Comparison of ENCODE assay signal across 23 mouse cellular contexts in the genomic region with DNA sequence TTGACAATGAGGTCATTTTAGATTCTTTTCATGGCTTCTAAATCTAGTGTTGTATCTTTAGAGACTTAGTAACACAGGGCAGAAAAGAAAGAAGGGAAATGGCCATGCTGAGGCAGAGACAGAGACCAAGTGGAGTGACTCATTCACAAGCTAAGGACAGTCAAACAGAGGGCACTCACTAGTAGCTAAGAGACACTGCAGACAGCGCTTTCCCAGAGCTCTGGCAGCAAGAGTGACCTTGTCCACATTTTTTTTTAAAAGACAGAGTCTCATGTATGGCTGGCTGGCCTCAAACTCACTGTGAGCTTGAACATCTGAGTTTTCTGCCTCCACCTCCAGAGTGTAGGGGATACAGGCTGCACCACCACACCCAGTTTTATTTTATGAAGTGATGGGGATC. TPM values are rescaled to one million over a fixed set of nuclear protein-coding genes. Genes with fewer than 3 reads are reported as not detected.
DNase-seq lines count a peak whose midpoint lies in the region; ATAC-seq and TF ChIP-seq lines count a peak whose summit lies in the region.
"Had no signal": no experiment of that assay in that cellular context is flagged by ENCODE, and none has a peak within 500 bp of the region (broad histone marks: within the 10 kb centered on the region; RNA-seq: fewer than 3 reads in every experiment).

No protein-coding gene starts in this region.

- no peaks in the 10 kb centered on the region for H3K36me3 ChIP-seq in heart, embryonic 10.5 days
- H3K36me3 ChIP-seq in heart, adult 2 months (ENCODE audit: control insufficient read depth, insufficient read depth, low read length): no peaks in the 10 kb centered on the region
- no peaks in the 10 kb centered on the region for H3K36me3 ChIP-seq in lung, postnatal 0 days (ENCODE audit: insufficient read depth, low read length)
- peaks cover 0 to 7% of the 10 kb centered on the region in 2 experiments; a peak in 2 of 4 replicates for H3K36me3 ChIP-seq in MEL (ENCODE audit: control insufficient read depth in 1 of 2, insufficient read depth in 2 of 2, low read length in 2 of 2)
- no peaks in the 10 kb centered on the region for H3K36me3 ChIP-seq in midbrain, embryonic 15.5 days (replicated peaks)
- H3K36me3 ChIP-seq: embryonic facial prominence, embryonic 15.5 days; heart, embryonic 15.5 days; hindbrain, embryonic 13.5 days; lung, embryonic 15.5 days had no signal

- ATAC-seq in lung, postnatal 0 days: no peak
- ATAC-seq in midbrain, embryonic 15.5 days (replicated peaks): no peak
- ATAC-seq: activated CD4-positive, CD25-positive, alpha-beta regulatory T cell, adult 4 months; forebrain, embryonic 13.5 days; intestine, embryonic 16.5 days had no signal

- H3K4me2 ChIP-seq in lung, postnatal 0 days (replicated peaks; ENCODE audit: low read depth, low read length): no peak overlapping the region
- no peak overlapping the region for H3K4me2 ChIP-seq in midbrain, embryonic 15.5 days
- H3K4me2 ChIP-seq: embryonic facial prominence, embryonic 15.5 days; forebrain, embryonic 13.5 days; heart, embryonic 15.5 days; hindbrain, embryonic 13.5 days; lung, embryonic 15.5 days had no signal

- H3K9ac ChIP-seq in heart, adult 2 months (ENCODE audit: low read depth, low read length): no peak overlapping the region
- no peak overlapping the region for H3K9ac ChIP-seq in lung, postnatal 0 days (replicated peaks; ENCODE audit: low read depth)
- H3K9ac ChIP-seq in MEL (ENCODE audit: control insufficient read depth, low read depth, low read length, poor library complexity, severe bottlenecking): no peak overlapping the region
- H3K9ac ChIP-seq in midbrain, embryonic 15.5 days: no peak overlapping the region
- H3K9ac ChIP-seq: embryonic facial prominence, embryonic 15.5 days; forebrain, embryonic 13.5 days; heart, embryonic 15.5 days; hindbrain, embryonic 13.5 days; lung, embryonic 15.5 days had no signal

- TF ChIP-seq RAD21 in MEL (IDR thresholded peaks at IDR 0.05; ENCODE audit: low read depth, low read length): no peak

- TF ChIP-seq CTCF in heart, adult 2 months (IDR thresholded peaks at IDR 0.05): no peak
- no peak for TF ChIP-seq CTCF in lung, postnatal 0 days (IDR thresholded peaks at IDR 0.05)
- no peak for TF ChIP-seq CTCF in MEL (IDR thresholded peaks at IDR 0.05 in 2 of 3, conservative IDR thresholded peaks at IDR 0.05 in 1 of 3; ENCODE audit: control insufficient read depth in 1 of 3, insufficient read depth in 1 of 3, low read depth in 2 of 3, low read length in 3 of 3, poor library complexity in 1 of 3, severe bottlenecking in 1 of 3)
- no peak for TF ChIP-seq CTCF in embryonic fibroblast, embryonic 13.5 days (IDR thresholded peaks at IDR 0.05; ENCODE audit: borderline replicate concordance, insufficient read depth, low read length)

- H3K4me3 ChIP-seq in heart, embryonic 10.5 days: no peak overlapping the region
- H3K4me3 ChIP-seq in heart, adult 2 months: no peak overlapping the region
- H3K4me3 ChIP-seq in lung, postnatal 0 days (ENCODE audit: low read depth, low read length): no peak overlapping the region
- H3K4me3 ChIP-seq in MEL (ENCODE audit: control insufficient read depth in 1 of 2, insufficient read depth in 1 of 2, low read depth in 2 of 2, low read length in 2 of 2): no peak overlapping the region
- no peak overlapping the region for H3K4me3 ChIP-seq in embryonic fibroblast, embryonic 13.5 days (ENCODE audit: insufficient read depth, low read length)
- H3K4me3 ChIP-seq in midbrain, embryonic 15.5 days: no peak overlapping the region
- H3K4me3 ChIP-seq: embryonic facial prominence, embryonic 15.5 days; forebrain, embryonic 13.5 days; heart, embryonic 15.5 days; hindbrain, embryonic 13.5 days; lung, embryonic 15.5 days had no signal

- 0 out of 2 replicates have a peak, but pooled peaks cover 4% of the 10 kb centered on the region for H3K27me3 ChIP-seq in heart, embryonic 10.5 days (ENCODE audit: insufficient read depth, poor library complexity, severe bottlenecking)
- no peaks in the 10 kb centered on the region for H3K27me3 ChIP-seq in heart, adult 2 months (ENCODE audit: control insufficient read depth, insufficient read depth, low read length)
- H3K27me3 ChIP-seq in lung, postnatal 0 days (replicated peaks; ENCODE audit: insufficient read depth, low read length): no peaks in the 10 kb centered on the region
- H3K27me3 ChIP-seq in MEL (ENCODE audit: control insufficient read depth in 1 of 2, insufficient read depth in 2 of 2, low read length in 2 of 2): no peaks in the 10 kb centered on the region
- no peaks in the 10 kb centered on the region for H3K27me3 ChIP-seq in midbrain, embryonic 15.5 days (replicated peaks)
- H3K27me3 ChIP-seq: embryonic facial prominence, embryonic 15.5 days; forebrain, embryonic 13.5 days; heart, embryonic 15.5 days; hindbrain, embryonic 13.5 days; lung, embryonic 15.5 days had no signal

- no peaks in the 10 kb centered on the region for H3K9me3 ChIP-seq in heart, embryonic 10.5 days
- no peaks in the 10 kb centered on the region for H3K9me3 ChIP-seq in lung, postnatal 0 days (ENCODE audit: low read length)
- no peaks in the 10 kb centered on the region for H3K9me3 ChIP-seq in MEL (replicated peaks; ENCODE audit: insufficient read depth, low read length)
- no peaks in the 10 kb centered on the region for H3K9me3 ChIP-seq in midbrain, embryonic 15.5 days
- H3K9me3 ChIP-seq: embryonic facial prominence, embryonic 15.5 days; forebrain, embryonic 13.5 days; heart, embryonic 15.5 days; hindbrain, embryonic 13.5 days; lung, embryonic 15.5 days had no signal

- no peaks in the 10 kb centered on the region for H3K79me2 ChIP-seq in heart, adult 2 months (replicated peaks; ENCODE audit: control insufficient read depth, insufficient read depth, low read length)
- H3K79me2 ChIP-seq in MEL (ENCODE audit: control insufficient read depth, insufficient read depth, low read length, poor library complexity): no peaks in the 10 kb centered on the region

- TF ChIP-seq POLR2A in heart, adult 2 months (IDR thresholded peaks at IDR 0.05; ENCODE audit: insufficient read depth, low read depth, low read length): no peak
- no peak for TF ChIP-seq POLR2A in MEL (IDR thresholded peaks at IDR 0.05; ENCODE audit: control insufficient read depth in 1 of 2, insufficient read depth in 1 of 2, low read depth in 1 of 2, low read length in 2 of 2, poor library complexity in 1 of 2)
- no peak for TF ChIP-seq POLR2A in embryonic fibroblast, embryonic 13.5 days (IDR thresholded peaks at IDR 0.05; ENCODE audit: low read depth, low read length)

- WGBS in heart, embryonic 10.5 days: 46% methylated on average over 1 of the region's 1 CpGs
- WGBS in heart, adult 2 months: 25% methylated on average over 1 of the region's 1 CpGs
- whole genome bisulfite sequencing in lung, postnatal 0 days: 48% methylated on average over 1 of the region's 1 CpGs
- WGBS in midbrain, embryonic 15.5 days: 60% methylated on average over 1 of the region's 1 CpGs

- DNase-seq in heart, embryonic 10.5 days (ENCODE audit: low spot score): no peak
- DNase-seq in heart, adult 2 months: no peak
- DNase-seq in lung, postnatal 0 days (ENCODE audit: low spot score): peak; percentile 41
- DNase-seq in lung, postnatal 14 days: no peak
- peak; percentile 34 for DNase-seq in MEL (ENCODE audit: low read depth, low spot score)
- no peak for DNase-seq in cerebellum, adult 9-11 months
- DNase-seq: cerebellum, adult 18-20 months; cerebellum, postnatal 14 days; gastrocnemius, postnatal 10 days; heart, postnatal 36 days; kidney, adult 8-10 months; layer of hippocampus, postnatal 36 days; midbrain, embryonic 14.5 days; right cerebral cortex, adult 18-20 months had no signal

- intact Hi-C loops in heart, adult 2 months (cut with DNase I): no loop called here

- H3K4me1 ChIP-seq in heart, embryonic 10.5 days: peaks cover 29% of the 10 kb centered on the region
- H3K4me1 ChIP-seq in heart, adult 2 months (ENCODE audit: control insufficient read depth, insufficient read depth, low read length): no peaks in the 10 kb centered on the region
- H3K4me1 ChIP-seq in lung, postnatal 0 days (ENCODE audit: insufficient read depth, low read depth, low read length): no peaks in the 10 kb centered on the region
- H3K4me1 ChIP-seq in MEL (ENCODE audit: control insufficient read depth in 1 of 2, insufficient read depth in 2 of 2, low read length in 2 of 2): peaks cover 8 to 21% of the 10 kb centered on the region in 2 experiments
- H3K4me1 ChIP-seq in embryonic fibroblast, embryonic 13.5 days (ENCODE audit: control insufficient read depth, insufficient read depth, low read length): peaks cover 3% of the 10 kb centered on the region
- H3K4me1 ChIP-seq in midbrain, embryonic 15.5 days: peaks cover 4% of the 10 kb centered on the region

- no peak for TF ChIP-seq EP300 in heart, adult 2 months (IDR thresholded peaks at IDR 0.05; ENCODE audit: insufficient read depth, low read depth, low read length)
- TF ChIP-seq EP300 in lung, postnatal 0 days (IDR thresholded peaks at IDR 0.05): no peak
- TF ChIP-seq EP300 in MEL (IDR thresholded peaks at IDR 0.05; ENCODE audit: low read depth in 1 of 2, low read length in 2 of 2): no peak

- H3K27ac ChIP-seq in heart, embryonic 10.5 days: peak overlapping the region; percentile 42; the same call in 1 of the 2 replicates
- H3K27ac ChIP-seq in heart, adult 2 months: no peak overlapping the region
- H3K27ac ChIP-seq in lung, postnatal 0 days (ENCODE audit: low read length): no peak overlapping the region
- H3K27ac ChIP-seq in MEL (ENCODE audit: control insufficient read depth, low read depth, low read length): no peak overlapping the region
- peak overlapping the region; percentile 24; the same call in 1 of the 2 replicates for H3K27ac ChIP-seq in embryonic fibroblast, embryonic 13.5 days (ENCODE audit: insufficient read depth, low read length)
- no peak overlapping the region for H3K27ac ChIP-seq in midbrain, embryonic 15.5 days
- H3K27ac ChIP-seq: embryonic facial prominence, embryonic 15.5 days; forebrain, embryonic 13.5 days; heart, embryonic 15.5 days; hindbrain, embryonic 13.5 days; lung, embryonic 15.5 days had no signal

RNA-seq across cellular contexts. Expression of a gene that starts 4.2 kb away (rescaled TPM):
- 2.3 and 3.3 TPM in 2 replicates for polyA plus RNA-seq in heart, embryonic 10.5 days (2016; fragmentation: Nextera tagmentation; extraction: Ambion mirVana)
- under 1 TPM; 0.65 to 0.98 TPM for total RNA-seq in heart, adult 2 months (2021)
- polyA plus RNA-seq in heart, adult 2 months (2012; rRNA removed): 3.9 TPM in 2 replicates
- polyA plus RNA-seq in lung, postnatal 0 days (2015; fragmentation: Nextera tagmentation; extraction: Ambion mirVana): 3.4 and 3.8 TPM in 2 replicates
- total RNA-seq in MEL (2012; rRNA removed): 0.31 and 0.72 TPM in 2 replicates
- polyA plus RNA-seq in MEL (2012; ENCODE audit: insufficient read depth in 1 of 2, insufficient read length in 2 of 2, low read depth in 1 of 2, low replicate concordance in 2 of 2, missing spikeins in 1 of 2): 1 to 10 TPM in 1 of 2 experiments, not detected in 1; 2.9 TPM
- polyA plus RNA-seq in embryonic fibroblast, embryonic 13.5 days (2011; ENCODE audit: insufficient read length, low read depth, missing spikeins): 9.0 and 10.0 TPM in 2 replicates
- 42.7 and 44.5 TPM in 2 replicates for polyA plus RNA-seq in midbrain, embryonic 15.5 days (2015; fragmentation: Nextera tagmentation; extraction: Ambion mirVana)

RNA-seq across cellular contexts. Expression of a gene that starts 11.0 kb away (rescaled TPM):
- polyA plus RNA-seq in heart, embryonic 10.5 days (2016; fragmentation: Nextera tagmentation; extraction: Ambion mirVana): 5.1 and 8.1 TPM in 2 replicates
- 10 to 100 TPM; 11.3 to 12.5 TPM for total RNA-seq in heart, adult 2 months (2021)
- 11.9 and 16.9 TPM in 2 replicates for polyA plus RNA-seq in heart, adult 2 months (2012; rRNA removed)
- 11.8 and 12.1 TPM in 2 replicates for polyA plus RNA-seq in lung, postnatal 0 days (2015; fragmentation: Nextera tagmentation; extraction: Ambion mirVana)
- total RNA-seq in MEL (2012; rRNA removed): 7.4 and 8.8 TPM in 2 replicates
- polyA plus RNA-seq in MEL (2012; ENCODE audit: insufficient read depth in 1 of 2, insufficient read length in 2 of 2, low read depth in 1 of 2, low replicate concordance in 2 of 2, missing spikeins in 1 of 2): 10 to 100 TPM in 1 of 2 experiments, not detected in 1; 15.9 TPM
- polyA plus RNA-seq in embryonic fibroblast, embryonic 13.5 days (2011; ENCODE audit: insufficient read length, low read depth, missing spikeins): 8.4 and 8.6 TPM in 2 replicates
- polyA plus RNA-seq in midbrain, embryonic 15.5 days (2015; fragmentation: Nextera tagmentation; extraction: Ambion mirVana): 13.9 and 15.7 TPM in 2 replicates

Comparison
In these comparisons a context has a peak if more than half of its experiments do, and no peak if none do; other contexts are left out.
1. DNase-seq: peak in lung, postnatal 0 days (single experiment) and MEL (single experiment); none in heart, embryonic 10.5 days (single experiment), heart, adult 2 months (0 of 2), lung, postnatal 14 days (single experiment) and cerebellum, adult 9-11 months (single experiment).
2. H3K27ac ChIP-seq: peak in heart, embryonic 10.5 days (single experiment) and embryonic fibroblast, embryonic 13.5 days (single experiment); none in heart, adult 2 months (single experiment), lung, postnatal 0 days (single experiment), MEL (single experiment) and midbrain, embryonic 15.5 days (single experiment).